Mouse (Mus musculus): ENCODE data around the gene Pld3. TPM values are rescaled to one million over a fixed set of nuclear protein-coding genes. Genes with fewer than 3 reads are reported as not detected.
A peak's percentile ranks its signal among the peaks of the same experiment; 100 is the strongest.

Pld3 gene
- polyA plus RNA-seq, 1 experiment, result 50.8 TPM

DNA sequence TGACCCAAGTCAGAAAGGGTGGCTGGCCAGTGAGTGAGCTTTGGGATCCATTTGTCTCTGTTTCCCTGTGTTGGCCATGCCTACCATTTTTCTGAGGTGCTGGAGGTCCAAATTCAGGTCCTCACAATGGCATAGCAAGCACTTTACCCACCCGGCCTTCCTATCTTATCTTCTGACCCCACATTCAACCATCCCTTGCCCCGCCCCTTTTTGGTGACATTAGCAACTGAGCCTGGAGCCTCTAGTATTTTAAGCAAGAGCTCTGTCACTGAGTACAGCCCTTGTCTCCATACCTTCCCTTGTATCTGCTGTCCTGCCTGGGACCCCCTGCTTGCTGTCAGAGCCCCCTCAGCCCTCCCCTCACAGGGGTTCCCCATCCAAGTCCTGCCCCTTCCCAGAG is 17.6 kb downstream of the Pld3 start:
- TF ChIP-seq CTCF (IDR thresholded peaks at IDR 0.05; ENCODE audit: low read depth, low read length), result no peak
- no peak for TF ChIP-seq EP300 (IDR thresholded peaks at IDR 0.05; ENCODE audit: insufficient read depth, low read depth, low read length)
- no peak for TF ChIP-seq POLR2A (IDR thresholded peaks at IDR 0.05; ENCODE audit: insufficient read depth, low read length)
- H3K27me3 ChIP-seq (ENCODE audit: control insufficient read depth, insufficient read depth, low read length, poor library complexity, severe bottlenecking), result no peaks in the 10 kb centered on the region
- peaks cover 10% of the 10 kb centered on the region for H3K36me3 ChIP-seq (ENCODE audit: control insufficient read depth, insufficient read depth, low read length, poor library complexity, severe bottlenecking)
- no peak overlapping the region for H3K4me3 ChIP-seq (ENCODE audit: low read depth, low read length)
- no peak overlapping the region for H3K27ac ChIP-seq (ENCODE audit: insufficient read depth, low read length)
- H3K4me1 ChIP-seq (ENCODE audit: control insufficient read depth, insufficient read depth, low read length), result peaks cover 1% of the 10 kb centered on the region
- H3K9me3 ChIP-seq (replicated peaks; ENCODE audit: control insufficient read depth, insufficient read depth, low read length, poor library complexity, severe bottlenecking), result no peaks in the 10 kb centered on the region
- no peak overlapping the region for H3K9ac ChIP-seq (ENCODE audit: low read depth, poor library complexity, severe bottlenecking)

DNA sequence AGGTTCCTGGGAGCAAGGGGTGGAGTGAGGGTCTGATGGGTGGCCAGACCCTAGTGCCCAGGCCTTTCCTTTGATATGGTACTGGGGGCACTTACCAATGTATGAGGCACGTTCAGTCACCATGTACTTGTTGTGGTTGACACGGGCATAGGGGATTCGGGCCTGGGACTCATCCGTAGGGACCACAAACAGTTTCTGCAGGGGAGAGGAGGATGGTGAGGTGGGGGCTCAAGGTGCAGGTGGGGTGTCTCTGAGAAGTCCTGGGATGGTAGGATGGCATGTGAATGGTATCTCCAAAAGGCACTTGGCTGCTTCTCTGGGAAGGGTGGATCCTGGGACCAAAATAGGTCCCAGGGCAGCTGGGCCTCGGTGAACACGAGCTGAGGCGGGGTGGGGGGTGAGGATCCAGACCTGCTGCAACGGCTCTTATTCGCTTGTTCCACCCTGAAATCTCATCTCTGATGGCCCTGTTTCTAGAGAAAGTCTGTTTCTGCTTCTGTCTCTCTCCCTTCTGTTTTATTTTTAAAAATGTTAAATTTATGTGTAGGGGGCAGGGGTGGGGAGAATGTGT is 20.5 kb downstream of the Pld3 start:
- no peaks in the 10 kb centered on the region for H3K9me3 ChIP-seq (replicated peaks; ENCODE audit: control insufficient read depth, insufficient read depth, low read length, poor library complexity, severe bottlenecking)
- H3K9ac ChIP-seq (ENCODE audit: low read depth, poor library complexity, severe bottlenecking), result no peak overlapping the region
- H3K36me3 ChIP-seq (ENCODE audit: control insufficient read depth, insufficient read depth, low read length, poor library complexity, severe bottlenecking), result peaks cover 10% of the 10 kb centered on the region
- no peak overlapping the region for H3K27ac ChIP-seq (ENCODE audit: insufficient read depth, low read length)
- peaks cover 1% of the 10 kb centered on the region for H3K4me1 ChIP-seq (ENCODE audit: control insufficient read depth, insufficient read depth, low read length)
- H3K4me3 ChIP-seq (ENCODE audit: low read depth, low read length), result no peak overlapping the region
- H3K27me3 ChIP-seq (ENCODE audit: control insufficient read depth, insufficient read depth, low read length, poor library complexity, severe bottlenecking), result no peaks in the 10 kb centered on the region
- TF ChIP-seq POLR2A (IDR thresholded peaks at IDR 0.05; ENCODE audit: insufficient read depth, low read length), result no peak
- no peak for TF ChIP-seq EP300 (IDR thresholded peaks at IDR 0.05; ENCODE audit: insufficient read depth, low read depth, low read length)
- TF ChIP-seq CTCF (IDR thresholded peaks at IDR 0.05; ENCODE audit: low read depth, low read length), result no peak

DNA sequence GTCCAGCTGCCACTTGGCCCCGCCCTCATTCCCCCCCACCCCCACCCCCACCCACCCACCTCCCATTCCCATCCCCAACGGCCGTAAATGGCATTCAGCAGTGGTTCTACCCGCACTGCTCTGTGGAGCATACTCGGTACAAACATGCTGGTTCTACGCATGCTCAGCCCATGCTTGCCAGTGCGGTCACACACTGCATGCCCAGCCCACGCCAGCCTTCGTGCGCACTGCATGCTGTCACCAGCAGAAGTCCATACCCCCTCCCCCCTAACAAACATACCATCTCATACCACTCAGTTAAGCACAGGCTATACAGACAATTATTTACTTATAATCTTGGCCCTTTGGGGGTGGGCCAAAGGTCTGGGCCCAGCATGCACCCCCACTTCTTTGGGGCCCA is 21.3 kb downstream of the Pld3 start:
- Histone ChIP-seq H3K36me3 (ENCODE audit: control insufficient read depth, insufficient read depth, low read length, poor library complexity, severe bottlenecking) (peaks cover 10% of the 10 kb centered on the region), H3K4me3 (ENCODE audit: low read depth, low read length) (no peak overlapping the region)

DNA sequence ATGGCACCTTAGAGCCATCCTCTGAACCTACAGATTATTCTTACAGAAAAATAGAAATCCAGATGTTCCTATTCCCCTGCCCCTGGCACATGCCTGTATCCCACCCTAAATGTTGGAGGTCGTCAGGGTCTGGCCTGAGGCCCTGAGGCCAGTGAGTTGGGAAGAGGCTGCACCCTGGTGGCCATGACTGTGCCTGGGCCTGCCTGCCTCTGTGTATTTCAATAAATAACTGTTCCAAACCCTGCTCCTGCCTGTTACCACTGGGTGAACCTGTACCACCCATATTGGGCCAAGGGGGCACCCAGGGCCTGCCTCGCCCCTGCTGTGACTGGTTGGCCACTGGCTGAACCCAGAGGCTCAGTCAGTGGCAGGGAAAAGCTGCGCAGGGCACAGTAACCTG is 22.1 kb downstream of the Pld3 start:
- Histone ChIP-seq H3K36me3 (ENCODE audit: control insufficient read depth, insufficient read depth, low read length, poor library complexity, severe bottlenecking) (peaks cover 7% of the 10 kb centered on the region; the same call in 1 of the 2 replicates), H3K4me3 (ENCODE audit: low read depth, low read length) (no peak overlapping the region), H3K27me3 (ENCODE audit: control insufficient read depth, insufficient read depth, low read length, poor library complexity, severe bottlenecking) (no peaks in the 10 kb centered on the region), H3K4me1 (ENCODE audit: control insufficient read depth, insufficient read depth, low read length) (peaks cover 1% of the 10 kb centered on the region), H3K9me3 (replicated peaks; ENCODE audit: control insufficient read depth, insufficient read depth, low read length, poor library complexity, severe bottlenecking) (no peaks in the 10 kb centered on the region), H3K9ac (ENCODE audit: low read depth, poor library complexity, severe bottlenecking) (no peak overlapping the region), H3K27ac (ENCODE audit: insufficient read depth, low read length) (no peak overlapping the region)
- no peak for TF ChIP-seq EP300 (IDR thresholded peaks at IDR 0.05; ENCODE audit: insufficient read depth, low read depth, low read length)
- TF ChIP-seq CTCF (IDR thresholded peaks at IDR 0.05; ENCODE audit: low read depth, low read length), result peak; percentile 53

More for the DNA sequence above, 21.3 kb downstream of the Pld3 start:
- Histone ChIP-seq H3K4me1 (ENCODE audit: control insufficient read depth, insufficient read depth, low read length) (peaks cover 1% of the 10 kb centered on the region), H3K27me3 (ENCODE audit: control insufficient read depth, insufficient read depth, low read length, poor library complexity, severe bottlenecking) (no peaks in the 10 kb centered on the region), H3K9me3 (replicated peaks; ENCODE audit: control insufficient read depth, insufficient read depth, low read length, poor library complexity, severe bottlenecking) (no peaks in the 10 kb centered on the region), H3K27ac (ENCODE audit: insufficient read depth, low read length) (no peak overlapping the region), H3K9ac (ENCODE audit: low read depth, poor library complexity, severe bottlenecking) (no peak overlapping the region)
- TF ChIP-seq EP300 (IDR thresholded peaks at IDR 0.05; ENCODE audit: insufficient read depth, low read depth, low read length), result no peak
- TF ChIP-seq POLR2A (IDR thresholded peaks at IDR 0.05; ENCODE audit: insufficient read depth, low read length), result no peak
- no peak for TF ChIP-seq CTCF (IDR thresholded peaks at IDR 0.05; ENCODE audit: low read depth, low read length)

DNA sequence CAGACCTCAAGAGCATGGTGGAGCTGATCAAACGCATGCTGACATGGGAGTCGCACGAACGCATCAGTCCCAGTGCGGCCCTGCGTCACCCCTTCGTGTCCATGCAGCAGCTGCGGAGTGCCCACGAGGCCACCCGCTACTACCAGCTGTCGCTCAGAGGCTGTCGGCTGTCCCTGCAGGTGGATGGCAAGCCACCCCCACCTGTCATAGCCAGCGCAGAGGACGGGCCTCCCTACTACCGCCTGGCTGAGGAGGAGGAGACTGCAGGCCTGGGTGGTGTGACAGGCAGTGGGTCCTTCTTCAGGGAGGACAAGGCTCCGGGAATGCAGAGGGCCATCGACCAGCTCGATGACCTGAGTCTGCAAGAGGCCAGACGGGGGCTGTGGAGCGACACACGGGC is 23.9 kb downstream of the Pld3 start:
- TF ChIP-seq EP300 (IDR thresholded peaks at IDR 0.05; ENCODE audit: insufficient read depth, low read depth, low read length) (no peak), POLR2A (IDR thresholded peaks at IDR 0.05; ENCODE audit: insufficient read depth, low read length) (no peak), CTCF (IDR thresholded peaks at IDR 0.05; ENCODE audit: low read depth, low read length) (no peak)
- Histone ChIP-seq H3K36me3 (ENCODE audit: control insufficient read depth, insufficient read depth, low read length, poor library complexity, severe bottlenecking) (0 out of 2 replicates have a peak, but pooled peaks cover 3% of the 10 kb centered on the region), H3K9me3 (replicated peaks; ENCODE audit: control insufficient read depth, insufficient read depth, low read length, poor library complexity, severe bottlenecking) (no peaks in the 10 kb centered on the region), H3K27me3 (ENCODE audit: control insufficient read depth, insufficient read depth, low read length, poor library complexity, severe bottlenecking) (no peaks in the 10 kb centered on the region), H3K4me3 (ENCODE audit: low read depth, low read length) (peak overlapping the region; percentile 35), H3K9ac (ENCODE audit: low read depth, poor library complexity, severe bottlenecking) (no peak overlapping the region), H3K27ac (ENCODE audit: insufficient read depth, low read length) (no peak overlapping the region), H3K4me1 (ENCODE audit: control insufficient read depth, insufficient read depth, low read length) (peaks cover 1% of the 10 kb centered on the region)

DNA sequence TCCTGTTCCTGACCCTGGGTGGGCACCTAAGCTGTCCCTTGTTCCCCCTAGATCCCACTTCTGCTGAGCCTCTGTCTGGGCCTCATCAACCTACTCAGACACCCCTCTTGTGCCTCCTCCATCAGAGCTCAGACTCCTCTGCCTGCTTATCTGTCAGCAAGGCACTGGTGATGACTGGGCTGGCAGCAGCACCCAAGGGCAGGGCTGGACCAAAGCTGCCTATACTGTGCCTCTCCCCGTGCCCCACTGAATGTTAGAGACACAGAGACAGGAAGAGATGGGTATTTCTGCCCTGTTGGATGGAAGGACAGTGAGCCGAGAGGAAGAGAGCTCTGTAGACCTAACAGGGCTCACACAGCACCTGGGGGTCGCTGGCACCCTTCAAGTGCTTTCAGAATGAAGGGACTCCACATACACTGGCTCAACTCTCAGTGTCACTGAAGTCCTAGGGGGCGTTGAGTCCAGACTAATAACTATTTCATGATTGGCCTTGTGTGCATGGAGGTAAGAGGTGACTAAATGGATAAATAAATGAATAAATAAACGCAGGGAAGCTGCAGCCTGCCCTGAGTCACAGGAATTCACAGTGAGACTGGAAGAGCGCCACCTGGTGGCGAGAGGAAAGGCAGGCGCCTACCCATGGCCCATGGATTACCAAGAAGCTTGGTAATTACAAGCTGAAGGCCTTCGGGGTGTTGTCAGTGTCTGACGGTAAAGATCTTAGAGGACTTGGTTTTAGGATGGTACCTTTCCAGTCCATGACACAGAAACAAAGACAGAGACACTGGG is 26.8 kb downstream of the Pld3 start:
- TF ChIP-seq CTCF (IDR thresholded peaks at IDR 0.05; ENCODE audit: low read depth, low read length) (peak; percentile 90), EP300 (IDR thresholded peaks at IDR 0.05; ENCODE audit: insufficient read depth, low read depth, low read length) (no peak), POLR2A (IDR thresholded peaks at IDR 0.05; ENCODE audit: insufficient read depth, low read length) (no peak)

More for the DNA sequence above, 26.8 kb downstream of the Pld3 start:
- no peaks in the 10 kb centered on the region for H3K36me3 ChIP-seq (ENCODE audit: control insufficient read depth, insufficient read depth, low read length, poor library complexity, severe bottlenecking)
- no peak overlapping the region for H3K27ac ChIP-seq (ENCODE audit: insufficient read depth, low read length)
- H3K9me3 ChIP-seq (replicated peaks; ENCODE audit: control insufficient read depth, insufficient read depth, low read length, poor library complexity, severe bottlenecking), result no peaks in the 10 kb centered on the region
- H3K27me3 ChIP-seq (ENCODE audit: control insufficient read depth, insufficient read depth, low read length, poor library complexity, severe bottlenecking), result no peaks in the 10 kb centered on the region
- no peak overlapping the region for H3K4me3 ChIP-seq (ENCODE audit: low read depth, low read length)
- H3K4me1 ChIP-seq (ENCODE audit: control insufficient read depth, insufficient read depth, low read length), result peaks cover 11% of the 10 kb centered on the region
- H3K9ac ChIP-seq (ENCODE audit: low read depth, poor library complexity, severe bottlenecking), result no peak overlapping the region

Measured in ES-Bruce4 (cell line).